Mouse (Mus musculus) embryo, embryonic 10 days (tissue): ENCODE results near the gene Pou2af1.

Experiments used
- DNase-seq: peaks from one replicate; pipeline ENCODE4 v3.0.0-alpha.2; 2015; ENCODE audit warnings: low spot score

Pou2af1 gene

GRCm38 (mm10) chr9:51230701-51231389 lies 17.3 kb downstream of the Pou2af1 start:
- no peak for DNase-seq

- no peak for DNase-seq
Observed at GRCm38 (mm10) chr9:51232163-51232562, 18.7 kb downstream of the Pou2af1 start.

- DNase-seq = no peak
Observed at GRCm38 (mm10) chr9:51238741-51239385, 25.4 kb downstream of the Pou2af1 start.

DNA sequence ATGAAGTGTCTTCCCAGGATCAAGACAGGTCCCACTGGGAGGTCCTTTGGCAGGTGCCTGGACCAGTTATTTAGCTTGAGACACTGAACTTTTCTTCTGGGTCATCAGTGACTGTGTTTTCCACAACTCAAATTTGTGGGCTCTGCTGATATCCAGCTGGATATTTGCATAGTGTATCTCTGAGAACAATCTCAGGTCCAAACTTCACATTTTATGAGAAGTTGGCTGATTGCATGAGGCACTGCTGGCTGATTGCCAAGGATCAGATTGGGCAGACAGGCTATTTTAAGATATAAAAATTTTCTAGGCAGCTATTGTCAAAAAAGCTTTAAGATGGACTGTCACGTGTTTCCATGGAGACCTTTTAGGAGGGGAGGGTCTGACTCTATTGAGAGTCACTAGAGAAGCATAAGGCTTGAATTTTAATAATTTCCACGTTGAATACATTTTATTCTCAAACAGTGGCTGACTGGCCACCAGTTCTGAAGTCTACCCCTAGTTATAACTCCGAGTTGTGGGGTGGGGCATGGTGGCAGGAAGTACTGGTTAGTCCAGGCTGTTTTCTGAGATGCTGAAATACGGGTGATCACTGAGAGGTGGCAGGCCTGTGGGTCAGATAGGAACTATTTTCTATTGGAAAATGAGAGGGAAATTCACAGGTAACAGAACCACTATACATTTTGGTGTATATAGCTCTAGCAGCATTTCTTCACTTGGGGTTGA lies 43.4 kb downstream of the Pou2af1 start:
- DNase-seq = no peak

DNA sequence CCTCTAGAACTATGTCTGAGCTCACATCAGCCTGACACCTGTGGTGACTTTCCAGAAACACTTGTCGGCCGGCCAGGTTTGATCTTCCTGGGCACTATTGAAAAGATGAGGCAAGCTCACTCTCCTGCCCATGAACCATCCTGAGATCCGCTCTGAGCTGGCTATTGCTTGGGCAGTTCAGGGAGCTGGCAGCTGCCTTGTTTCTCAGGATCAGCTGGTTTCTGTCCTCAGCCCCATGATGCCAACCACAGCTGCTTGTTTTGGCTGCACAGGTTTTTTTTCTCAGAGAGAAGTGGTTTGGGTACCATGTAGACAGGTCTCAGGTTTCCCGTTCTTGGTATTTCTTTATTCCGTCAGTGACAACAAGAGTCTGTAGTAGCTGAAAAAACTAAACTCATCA lies 44.9 kb downstream of the Pou2af1 start:
- DNase-seq = no peak

GRCm38 (mm10) chr9:51268852-51269251 lies 55.3 kb downstream of the Pou2af1 start:
- DNase-seq = no peak

GRCm38 (mm10) chr9:51271073-51271472 lies 57.6 kb downstream of the Pou2af1 start:
- no peak for DNase-seq

DNA sequence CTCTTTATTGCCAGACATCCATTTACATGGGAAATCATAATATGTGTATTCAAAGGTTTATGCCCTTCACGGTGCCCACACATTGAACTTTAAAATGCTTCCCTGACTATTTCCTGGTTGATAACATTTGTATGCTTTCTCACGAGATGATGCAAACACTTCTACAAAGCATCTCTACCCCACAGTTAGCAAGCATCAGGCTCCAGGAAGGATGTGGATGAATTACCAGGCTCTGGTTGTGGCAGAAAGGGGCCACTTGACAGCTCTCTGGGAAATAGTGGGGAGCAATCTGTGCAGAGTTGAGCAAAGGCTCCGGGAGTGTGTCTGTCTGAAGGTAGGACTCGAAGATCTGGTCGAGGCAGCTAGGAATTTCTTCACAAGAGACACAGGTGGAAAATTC lies 58.6 kb downstream of the Pou2af1 start:
- no peak for DNase-seq

DNA sequence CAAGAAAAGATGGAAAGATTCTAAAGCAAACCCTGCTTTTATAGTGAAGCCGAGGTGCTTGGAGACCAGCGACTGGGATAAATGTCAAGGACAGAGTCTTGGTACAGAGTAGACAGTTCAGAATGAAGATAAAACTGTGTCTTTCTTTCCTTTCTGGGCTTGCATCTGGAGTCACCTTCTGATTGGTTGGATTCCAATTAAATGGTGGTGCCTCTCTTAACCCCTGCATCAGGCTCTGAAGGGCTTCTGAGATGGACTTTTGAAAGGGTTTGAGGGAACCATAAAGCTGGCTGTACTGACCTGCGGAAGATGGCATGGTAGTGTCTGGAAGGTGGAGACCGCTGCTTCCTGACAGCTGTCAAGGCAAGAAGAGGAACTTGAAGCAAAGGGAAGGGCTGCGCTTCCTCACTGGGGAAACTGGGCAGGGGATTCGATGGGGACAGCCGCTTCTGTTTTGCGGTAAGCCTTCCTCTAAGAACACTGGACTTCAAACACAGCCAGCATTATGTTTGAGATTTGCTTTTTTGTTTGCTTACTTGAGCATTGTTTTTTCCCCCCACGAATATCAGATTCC lies 60.2 kb downstream of the Pou2af1 start:
- no peak for DNase-seq

GRCm38 (mm10) chr9:51274678-51275077 lies 61.2 kb downstream of the Pou2af1 start:
- no peak for DNase-seq

DNA sequence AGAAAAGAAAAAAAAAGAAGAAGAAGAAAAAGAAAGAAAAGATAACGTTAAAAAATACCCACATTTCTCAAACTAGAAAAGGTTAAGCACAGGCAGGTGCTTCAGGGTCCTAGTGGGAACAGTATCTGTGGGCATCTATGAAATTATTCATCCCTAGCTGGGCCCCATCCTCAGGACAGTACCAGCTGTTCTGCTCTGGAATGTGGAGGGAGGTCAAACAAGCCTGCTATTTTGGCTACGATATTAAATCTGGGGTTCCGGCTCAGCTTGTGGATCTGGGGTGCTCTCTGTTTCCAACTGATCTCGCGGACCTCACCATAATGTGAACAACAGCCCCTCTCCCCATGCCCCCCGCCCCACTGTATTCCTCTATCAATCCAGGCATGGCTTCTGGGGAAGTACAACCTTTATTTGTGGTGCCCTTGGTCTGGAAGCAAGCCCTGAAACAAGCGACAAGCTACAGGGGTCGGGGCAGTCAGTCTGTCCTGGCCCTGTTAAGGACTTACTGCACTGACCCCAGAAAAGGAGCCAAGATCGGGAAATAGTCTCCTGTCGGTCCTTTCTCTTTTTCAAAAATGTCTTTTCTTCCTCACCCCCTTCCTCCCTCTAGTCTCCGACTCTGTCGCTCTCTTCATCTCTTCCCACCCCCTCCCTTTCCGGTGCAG lies 64.5 kb downstream of the Pou2af1 start:
- peak; percentile 8 for DNase-seq

GRCm38 (mm10) chr9:51278500-51279381 lies 65.2 kb downstream of the Pou2af1 start, which contains the start of gene Colca2:
Gene Colca2 (minus strand): TSS chr9:51278569.
- DNase-seq = peak; percentile 87

GRCm38 (mm10) chr9:51286079-51286478 lies 72.6 kb downstream of the Pou2af1 start:
- DNase-seq = no peak
